Mouse (Mus musculus) urinary bladder, postnatal 14 days (tissue): Measurements from ENCODE around the gene Pnldc1.
A peak's percentile ranks its signal among the peaks of the same experiment; 100 is the strongest.
"Not testable (repeated sequence)": the region's sequence is repeated elsewhere in the genome, so short reads cannot be mapped to it uniquely, and the experiment has no call there.

Experiments
- DNase-seq: peaks from one replicate; pipeline ENCODE4 v3.0.0; 2021; ENCODE audit warnings: low spot score

Gene Pnldc1

DNA sequence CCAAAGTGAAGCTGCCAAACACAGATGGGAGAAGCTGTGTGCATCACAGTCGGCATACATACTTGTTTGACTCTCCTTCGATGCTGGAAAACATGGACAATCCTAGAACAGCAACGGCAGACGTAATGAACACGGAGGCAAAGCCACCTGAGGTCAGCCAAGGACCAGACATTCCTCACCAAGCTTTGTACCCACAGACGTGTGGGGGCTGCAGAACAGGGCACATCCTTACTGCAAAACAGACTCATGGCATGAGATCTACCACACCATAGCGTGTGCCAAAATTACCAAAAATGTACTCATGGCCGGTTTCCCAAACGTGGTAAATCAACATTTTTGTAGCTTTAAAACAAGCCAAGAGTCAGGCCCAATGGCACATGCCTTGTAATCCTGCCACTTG lies 3.6 kb downstream of the Pnldc1 start:
- no peak for DNase-seq

DNA sequence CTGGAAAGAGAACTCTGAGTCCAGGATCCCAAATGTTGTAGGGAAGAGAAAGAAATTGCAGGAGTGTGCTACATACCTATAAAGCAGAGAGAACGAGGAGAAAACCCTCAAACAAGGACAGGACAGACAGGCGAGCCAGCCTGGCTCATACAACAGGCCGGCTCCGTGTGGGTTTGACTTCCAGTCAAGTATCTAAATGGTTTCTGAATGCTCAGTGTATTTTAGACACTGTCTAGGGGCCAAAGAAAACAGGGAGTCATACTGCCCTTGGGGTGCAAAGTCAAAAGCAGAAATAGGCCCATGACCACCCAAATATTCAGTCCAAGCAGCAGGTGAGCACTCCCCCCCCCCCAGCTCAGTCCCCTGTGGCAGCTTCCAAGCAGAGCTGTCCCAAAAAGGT lies 4.2 kb downstream of the Pnldc1 start:
- no peak for DNase-seq

DNA sequence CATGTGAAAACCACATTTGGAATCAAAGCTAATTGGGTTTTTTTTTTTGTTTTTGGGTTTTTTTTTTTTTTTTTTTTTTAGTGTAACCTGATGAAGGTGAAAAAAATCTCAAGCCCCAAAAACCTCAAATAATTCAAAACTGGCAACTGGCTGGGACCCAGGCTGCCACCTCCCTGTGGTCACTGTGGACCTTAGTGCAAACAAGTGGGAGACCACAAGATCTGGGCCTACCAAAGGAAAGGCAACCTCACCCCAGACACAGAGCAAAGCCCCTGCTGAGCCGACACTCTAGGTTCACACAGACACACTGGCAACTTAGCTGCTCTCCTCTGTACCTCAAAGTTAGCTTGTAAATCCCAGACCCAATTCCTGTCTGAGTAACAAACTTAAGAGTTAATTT lies 5.7 kb downstream of the Pnldc1 start:
- DNase-seq: no peak

DNA sequence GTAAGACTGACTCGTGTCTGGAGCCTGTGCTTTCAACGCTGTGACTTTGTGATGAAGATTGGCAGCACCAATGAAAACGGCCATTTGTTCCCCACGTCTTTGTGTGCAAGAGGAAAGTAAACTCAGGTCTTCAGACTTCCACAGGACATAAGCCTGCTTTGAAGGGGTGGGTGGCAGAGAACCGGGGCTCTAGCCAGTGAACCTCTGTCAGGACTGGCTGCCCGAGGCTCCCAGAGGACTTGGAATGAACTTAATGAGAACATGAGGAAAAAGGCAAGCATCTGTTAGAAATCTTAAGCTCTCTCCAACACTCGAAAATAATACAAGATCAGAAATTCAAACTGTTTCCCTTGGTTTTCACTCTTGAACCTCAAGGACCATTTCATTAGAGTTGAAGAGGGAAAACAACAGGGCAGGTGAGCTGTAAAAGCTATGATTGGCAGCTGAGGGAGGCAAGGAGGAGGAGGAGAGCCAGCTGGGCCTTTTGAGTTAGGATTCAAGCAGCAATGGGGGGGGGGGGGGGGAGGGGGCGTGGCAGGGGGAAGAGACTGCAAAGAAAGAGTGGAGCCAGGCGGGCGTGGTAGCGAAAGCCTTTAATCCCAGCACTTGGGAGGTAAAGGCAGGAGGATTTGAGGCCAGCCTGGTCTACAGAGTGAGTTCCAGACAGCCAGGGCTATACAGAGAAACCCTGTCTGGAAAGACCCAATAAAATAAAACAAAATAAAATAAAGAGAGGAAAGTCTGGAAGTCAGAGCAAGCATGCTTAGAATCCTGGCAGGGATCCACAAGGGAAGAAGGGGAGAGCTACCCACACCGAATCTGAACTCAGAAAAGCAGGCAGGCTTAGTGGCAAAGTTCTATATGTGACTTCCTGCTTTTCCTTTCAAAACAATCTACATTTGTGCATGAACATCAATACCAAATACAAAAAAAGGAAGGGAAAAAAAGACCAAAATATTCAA lies 6.4 kb downstream of the Pnldc1 start:
- DNase-seq: no peak

DNA sequence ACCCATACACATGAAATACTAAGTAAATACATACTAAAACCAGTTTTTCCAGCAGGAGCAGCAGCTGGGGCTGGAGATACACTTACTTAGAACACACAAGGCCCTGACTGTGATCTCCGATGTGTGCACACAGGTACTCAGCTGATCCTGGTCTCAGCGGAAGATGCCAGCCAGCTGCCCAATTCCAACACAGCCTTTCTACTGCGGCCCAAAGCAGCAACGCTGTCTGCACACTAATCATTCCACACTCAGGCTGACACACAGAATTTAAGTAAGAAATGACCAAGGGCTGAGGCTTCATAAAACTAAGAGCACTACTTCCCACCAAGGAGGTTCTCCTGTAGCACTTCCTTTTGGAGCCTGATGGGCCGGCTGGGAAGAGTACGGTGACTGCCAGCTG lies 7.7 kb downstream of the Pnldc1 start:
- no peak for DNase-seq

DNA sequence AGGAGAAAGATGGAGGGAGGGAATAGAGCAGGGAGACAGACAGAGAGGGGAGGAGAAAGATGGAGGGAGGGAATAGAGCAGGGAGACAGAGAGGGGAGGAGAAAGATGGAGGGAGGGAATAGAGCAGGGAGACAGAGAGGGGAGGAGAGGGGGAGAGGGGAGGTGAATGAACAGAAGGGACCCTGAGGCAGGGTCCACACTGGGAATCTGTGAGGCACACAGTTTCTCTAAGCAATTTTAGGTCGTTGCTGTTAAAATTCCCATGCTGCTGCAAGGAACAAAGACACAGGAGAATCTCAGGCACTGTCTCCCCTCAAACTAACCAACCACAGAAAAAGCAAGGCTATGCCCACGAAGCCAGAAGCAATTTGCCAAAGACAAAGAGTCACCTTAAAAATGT lies 11.4 kb downstream of the Pnldc1 start:
- not testable (repeated sequence) for DNase-seq

DNA sequence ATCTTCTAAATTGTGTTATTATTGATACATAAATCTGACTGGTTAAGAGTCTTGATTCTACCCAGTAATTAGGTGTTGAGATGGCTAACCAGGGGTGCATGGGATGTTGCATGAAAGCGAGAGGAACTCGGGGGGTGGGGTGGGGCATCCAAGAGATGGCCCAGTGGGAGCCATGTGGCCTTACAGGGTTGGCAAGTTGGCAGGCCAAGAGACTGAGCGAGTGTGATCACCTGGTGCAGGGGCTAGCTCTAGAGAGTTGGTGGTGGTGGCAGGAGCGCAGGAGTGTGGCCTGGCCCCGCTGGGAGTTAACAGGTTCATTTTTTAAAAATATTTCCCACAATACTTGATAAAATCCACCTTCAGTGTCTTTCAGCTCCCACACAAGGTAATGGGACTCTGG lies 12.4 kb downstream of the Pnldc1 start:
- DNase-seq: no peak

DNA sequence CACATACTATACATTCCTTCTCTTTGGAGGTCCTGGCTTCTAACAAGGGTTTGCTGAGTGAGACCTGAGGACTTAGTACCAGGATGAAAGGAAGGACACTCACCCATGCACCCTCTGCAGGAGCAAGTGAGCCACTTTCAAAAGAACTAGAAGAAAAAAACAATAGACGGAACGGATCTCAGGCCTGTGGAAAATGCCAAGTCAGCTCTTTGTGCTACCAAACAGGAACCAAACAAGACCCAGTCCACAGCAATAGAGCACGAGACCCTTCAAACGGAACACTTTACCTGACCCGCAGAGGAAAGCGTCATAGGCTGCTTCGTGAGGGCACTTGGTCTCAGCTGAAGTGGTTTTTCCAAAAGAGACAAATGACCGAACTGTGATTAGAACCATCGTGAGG lies 18.0 kb downstream of the Pnldc1 start:
- no peak for DNase-seq

DNA sequence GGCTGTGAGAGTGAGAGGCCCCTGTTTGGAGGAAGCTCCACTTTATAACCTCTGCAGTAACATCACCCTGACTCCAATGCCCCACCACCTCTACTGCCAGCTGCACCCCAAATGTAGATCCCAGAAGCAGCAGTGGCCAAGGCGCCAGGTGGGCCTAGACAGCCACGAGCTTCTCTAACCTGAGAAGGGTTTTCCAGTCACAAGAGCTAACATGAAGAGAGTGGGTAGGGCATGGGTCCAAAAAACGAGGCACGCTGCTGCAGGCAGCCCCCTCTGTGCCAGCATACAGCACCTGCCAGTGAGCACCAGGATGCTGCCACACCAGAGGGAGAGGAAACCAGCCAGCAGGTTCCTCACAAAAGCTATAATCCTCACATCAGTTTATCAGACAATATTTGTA lies 19.0 kb downstream of the Pnldc1 start:
- DNase-seq: no peak

DNA sequence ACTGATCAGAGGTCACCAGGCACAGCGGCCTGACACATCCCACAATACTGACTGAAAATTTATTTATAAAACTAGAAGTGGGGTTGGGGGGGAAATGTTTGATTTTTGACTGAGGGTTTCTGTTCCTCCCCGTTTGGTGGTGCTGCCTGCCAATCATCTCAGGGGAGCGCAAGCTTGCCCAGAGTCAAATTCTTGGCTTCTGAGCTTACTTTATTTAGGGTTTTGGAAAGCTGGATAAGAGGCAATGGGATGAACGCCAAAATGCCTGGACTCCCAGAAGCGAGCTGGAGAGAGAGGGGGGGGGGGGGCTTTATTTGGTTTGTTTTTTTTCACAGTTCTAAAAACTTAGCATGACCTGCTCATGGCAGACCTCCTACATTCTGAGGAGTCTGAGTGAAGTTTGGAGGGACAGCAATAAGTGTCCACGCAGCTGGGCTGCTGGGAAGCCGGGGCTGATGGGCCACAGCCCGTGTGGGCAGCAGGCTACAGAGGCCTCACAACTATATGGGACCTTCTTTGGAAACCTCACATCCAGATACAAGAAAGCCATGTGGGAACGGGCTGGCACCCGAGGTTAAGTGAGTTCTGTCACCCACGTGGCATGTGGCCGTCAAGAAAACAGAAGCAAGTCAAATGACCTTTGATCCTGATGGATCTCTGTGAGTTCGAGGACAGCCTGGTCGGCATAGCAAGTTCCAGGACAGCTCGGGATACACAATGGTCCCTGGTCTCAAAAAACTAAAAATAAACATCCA lies 22.8 kb downstream of the Pnldc1 start:
- DNase-seq: no peak

DNA sequence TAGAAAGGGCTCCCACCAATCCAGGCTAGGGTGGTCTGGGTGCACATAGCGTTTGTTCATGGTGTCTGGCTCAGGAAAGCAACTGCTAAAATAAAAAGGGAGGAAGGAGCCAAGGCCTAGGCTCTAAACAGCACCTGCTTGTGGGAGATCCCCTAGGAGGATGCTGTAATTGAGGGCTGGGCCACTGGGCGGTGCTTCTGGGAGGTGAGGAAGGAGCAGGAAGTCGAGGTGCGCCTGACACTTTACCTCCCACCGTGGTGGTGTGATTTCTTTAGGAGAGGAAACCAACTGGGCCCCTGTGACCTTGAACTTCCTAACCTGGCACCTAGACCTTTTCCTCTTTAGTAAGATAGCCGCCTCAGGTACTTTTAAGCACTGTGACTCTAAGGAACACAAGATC lies 23.4 kb downstream of the Pnldc1 start:
- no peak for DNase-seq

DNA sequence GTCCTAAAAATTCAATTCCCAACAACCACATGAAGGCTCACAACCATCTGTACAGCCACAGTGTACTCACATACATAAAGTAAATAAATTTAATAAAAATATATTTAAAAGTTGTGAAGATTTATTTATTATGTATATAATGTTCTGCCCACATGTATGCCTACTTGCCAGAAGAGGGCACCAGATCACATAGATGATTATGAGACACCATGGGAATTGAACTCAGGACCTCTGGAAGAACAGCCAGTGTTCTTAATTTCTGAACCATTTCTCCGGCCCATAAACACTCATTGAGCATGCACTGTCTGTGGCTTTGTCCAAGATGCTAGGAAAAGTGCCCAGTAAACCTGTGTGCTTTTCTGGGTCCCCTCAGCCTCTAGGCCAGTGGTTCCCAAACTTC lies 28.8 kb downstream of the Pnldc1 start:
- DNase-seq: no peak

DNA sequence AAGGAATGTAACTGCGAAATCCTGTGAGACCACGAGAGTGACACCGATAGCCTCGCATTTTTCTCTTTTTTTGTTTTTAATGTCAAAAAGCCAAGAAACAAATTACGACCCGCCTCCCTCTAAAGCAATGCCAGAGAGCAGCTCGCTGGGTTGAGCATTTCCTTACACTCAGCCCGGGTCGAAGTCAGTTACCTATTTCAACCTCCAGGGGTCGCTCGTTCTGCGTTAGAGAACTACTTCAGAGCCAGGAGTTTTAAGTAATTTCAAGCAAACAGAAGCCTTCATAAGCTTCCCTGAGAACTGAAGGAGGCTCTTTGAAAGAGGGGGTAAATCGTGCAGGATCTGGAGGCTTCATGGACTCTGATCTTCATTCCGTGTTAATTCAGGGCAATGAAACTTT lies 29.9 kb downstream of the Pnldc1 start:
- DNase-seq: peak; percentile 87

DNA sequence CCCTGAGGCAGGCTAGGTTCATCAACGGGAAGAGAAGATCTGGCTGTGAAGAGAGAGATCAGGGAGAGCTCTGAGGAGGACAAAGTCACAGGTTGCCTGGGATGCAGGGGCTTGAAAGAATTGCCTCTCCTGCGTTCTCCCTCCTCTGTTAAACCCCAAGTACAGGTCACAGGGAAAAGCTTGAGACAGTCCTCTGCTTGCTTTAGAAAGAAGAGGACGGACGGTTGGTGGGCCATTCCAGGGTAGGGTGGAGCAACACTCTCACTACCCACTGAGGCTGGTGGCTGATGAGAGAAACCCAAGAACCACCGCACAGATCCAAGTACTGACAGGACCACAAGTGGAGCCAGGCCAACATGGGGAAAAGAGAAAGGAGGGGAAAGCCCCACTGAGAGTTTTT lies 34.3 kb downstream of the Pnldc1 start, which contains the start of gene Mrgprh:
TSS of gene Mrgprh (plus strand) at position 301 of the 400 bp plus-strand sequence.
- DNase-seq: no peak

DNA sequence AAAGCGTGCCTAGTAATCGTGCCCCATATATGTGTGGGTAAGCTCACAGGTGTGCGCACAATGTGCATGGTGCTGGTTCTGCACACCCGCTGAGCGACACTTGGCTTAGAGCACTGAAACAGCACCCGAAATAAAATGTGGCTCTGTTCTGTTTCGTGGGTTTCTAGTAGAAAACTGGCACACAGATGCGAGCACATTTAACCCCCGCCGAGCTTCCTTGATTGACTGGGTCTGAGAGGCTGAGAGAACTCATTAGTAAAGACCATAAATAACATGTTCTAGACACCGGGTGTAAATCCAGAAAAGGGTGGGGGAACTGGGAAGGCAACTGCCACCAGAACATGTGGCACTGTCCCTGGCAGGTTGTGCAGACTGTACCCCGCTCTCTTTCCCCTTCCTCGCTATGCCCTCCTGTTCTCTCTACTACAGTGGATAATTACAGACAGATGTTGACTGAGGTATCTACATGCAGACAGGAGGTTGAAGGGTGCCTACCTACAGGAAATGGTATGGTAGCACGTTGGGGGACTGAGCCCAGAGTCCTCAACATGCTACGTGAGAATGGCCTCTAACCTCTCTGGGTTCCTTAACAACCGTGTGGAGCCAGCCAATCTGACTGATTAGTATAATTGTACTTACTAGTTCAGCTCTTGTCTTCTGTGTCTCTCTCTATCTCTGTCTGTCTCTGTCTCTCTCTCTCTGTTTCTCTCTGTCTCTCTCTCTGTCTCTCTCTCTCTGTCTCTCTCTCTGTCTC lies 37.6 kb downstream of the Pnldc1 start:
- no peak for DNase-seq

DNA sequence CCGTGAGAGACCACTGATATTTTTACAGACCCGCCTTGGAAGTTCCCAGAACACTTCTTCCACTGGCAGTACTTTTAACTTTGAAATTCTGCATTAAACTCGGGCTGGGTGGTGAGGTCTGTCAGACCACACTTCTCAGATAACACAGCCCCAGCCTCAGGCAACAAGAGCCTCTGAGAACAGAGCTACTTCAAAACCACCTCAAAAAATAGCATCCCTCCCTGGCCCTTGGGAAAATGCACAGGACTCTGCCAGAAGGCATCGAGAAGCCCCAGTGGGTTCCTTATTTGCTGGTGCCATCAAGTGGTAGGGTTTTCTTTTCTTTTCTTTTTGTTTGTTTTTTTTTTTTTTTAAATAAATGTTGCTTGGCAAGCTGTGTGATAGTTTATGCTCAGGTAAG lies 41.4 kb downstream of the Pnldc1 start:
- no peak for DNase-seq

DNA sequence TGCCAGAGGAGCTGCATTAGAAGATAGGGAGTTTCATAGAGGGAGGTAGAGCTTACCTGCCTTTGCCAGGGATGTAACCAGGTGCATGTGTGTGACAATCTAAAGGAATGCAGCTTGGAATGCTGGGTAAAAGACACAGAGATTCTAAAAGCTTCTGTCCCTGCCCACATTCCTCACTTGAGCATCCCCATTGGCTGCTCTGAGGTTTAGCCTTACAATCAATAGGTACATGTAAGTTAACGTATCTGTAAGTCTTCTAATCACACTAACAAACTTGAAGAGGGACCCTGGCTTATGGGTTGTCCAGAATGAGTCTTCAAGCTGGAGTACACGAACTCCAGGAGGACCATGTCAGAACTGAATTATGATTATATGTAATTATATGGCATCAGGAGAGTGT lies 42.0 kb downstream of the Pnldc1 start, which contains the start of gene Mas1:
TSS of gene Mas1 (minus strand) at position 101 of the 400 bp plus-strand sequence.
- no peak for DNase-seq

DNA sequence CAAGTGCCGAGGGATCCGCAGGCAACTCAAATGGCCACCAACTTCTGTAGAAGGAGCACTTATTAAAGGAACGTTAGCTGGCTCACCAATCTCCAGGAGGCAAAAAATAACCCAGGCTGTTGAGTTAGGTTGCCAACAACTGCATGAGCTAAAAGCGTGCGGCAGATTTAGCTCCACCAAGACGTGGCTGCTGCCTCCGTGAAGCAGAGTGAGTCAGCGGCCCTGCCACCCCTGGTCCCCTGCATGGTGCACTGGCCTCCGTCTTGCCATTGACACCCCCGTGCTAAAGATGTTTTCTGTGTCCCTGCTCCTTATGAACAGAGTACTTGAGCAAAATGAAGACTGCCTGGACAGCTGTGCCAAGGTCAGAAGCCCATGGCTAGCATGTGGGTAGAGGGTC lies 43.2 kb downstream of the Pnldc1 start:
- DNase-seq: no peak

DNA sequence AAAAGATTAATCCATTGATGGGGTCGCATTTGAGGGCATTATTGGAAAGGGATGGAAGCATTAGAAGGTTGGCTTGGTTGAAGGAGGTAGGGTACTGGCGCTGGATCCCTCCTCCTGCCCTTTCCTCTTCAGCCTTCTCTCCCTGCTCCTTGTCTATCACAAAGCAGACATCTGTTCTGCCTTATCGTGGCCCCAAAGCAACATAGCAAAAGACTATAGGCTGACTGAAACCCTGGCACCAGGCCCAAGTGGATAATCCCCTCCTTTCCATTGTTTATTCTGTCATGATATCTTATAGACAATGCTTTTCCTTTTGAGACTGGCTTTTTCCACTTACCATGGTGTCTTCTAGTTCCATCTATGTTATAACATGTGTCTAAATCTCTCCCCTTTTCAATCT lies 44.6 kb downstream of the Pnldc1 start:
- no peak for DNase-seq

DNA sequence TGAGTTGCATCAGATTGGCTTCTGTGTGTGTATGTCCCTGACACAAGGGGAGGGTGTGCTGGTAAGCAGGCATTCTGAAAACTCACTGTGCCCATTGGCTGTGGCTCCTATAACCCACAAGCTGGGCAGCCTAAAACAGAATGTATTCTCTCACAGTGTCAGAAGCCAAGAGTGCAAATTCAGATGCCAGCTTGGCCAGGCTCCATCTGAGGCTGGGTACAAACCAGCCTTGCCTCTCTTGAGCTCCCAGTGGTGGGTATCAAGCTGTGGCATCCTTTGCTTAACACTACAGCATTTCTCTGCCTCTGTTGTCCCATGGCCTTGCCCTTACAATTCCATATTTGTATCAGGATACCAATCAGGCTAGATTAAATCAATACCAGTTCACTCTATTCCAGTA lies 45.9 kb downstream of the Pnldc1 start:
- DNase-seq: no peak

DNA sequence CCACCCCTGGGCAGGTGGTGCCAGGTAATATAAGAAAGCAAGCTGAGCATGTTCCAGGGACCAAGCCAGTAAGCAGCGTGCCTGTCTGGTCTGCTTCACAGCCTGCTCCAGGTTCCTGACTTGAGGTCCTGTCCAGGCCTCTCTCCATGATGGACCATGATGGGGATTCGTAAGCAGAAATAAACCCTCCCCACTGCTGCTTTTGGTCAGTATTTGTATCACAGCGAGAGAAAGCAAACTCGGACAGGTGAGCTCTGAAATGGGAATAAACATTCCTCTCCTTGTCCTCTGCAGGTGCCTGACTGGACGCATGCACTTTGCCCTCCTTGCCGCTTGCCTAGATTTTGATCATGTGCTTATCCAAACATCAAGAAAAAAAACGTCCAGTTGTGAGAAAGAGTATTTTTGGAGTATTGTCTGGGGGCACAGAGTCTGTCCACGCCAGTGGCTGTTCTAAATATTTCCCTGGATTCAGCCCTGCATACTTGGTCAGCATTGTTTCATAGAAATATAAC lies 51.0 kb downstream of the Pnldc1 start:
- no peak for DNase-seq

DNA sequence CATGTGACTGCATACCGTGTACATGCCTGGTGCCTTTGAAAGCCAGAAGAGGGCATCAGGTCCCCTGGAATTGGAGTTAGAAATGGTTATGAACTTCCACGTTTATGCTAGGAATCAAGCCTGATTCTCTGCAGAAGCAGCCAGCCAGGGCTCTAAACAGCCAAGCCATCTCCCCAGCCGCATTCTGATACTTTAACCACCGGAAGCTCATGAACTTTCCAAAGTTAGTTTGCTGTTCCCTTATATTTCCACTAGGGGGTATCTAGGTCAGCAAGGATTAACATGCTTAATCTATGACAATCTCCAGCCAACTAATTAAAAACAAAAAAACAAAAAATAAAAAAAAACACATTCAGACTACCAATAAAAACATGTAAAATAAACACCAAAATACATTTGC lies 52.0 kb downstream of the Pnldc1 start:
- no peak for DNase-seq
